Mouse (Mus musculus): ENCODE measurements around the gene Pdss2. TPM values are rescaled to one million over a fixed set of nuclear protein-coding genes. Genes with fewer than 3 reads are reported as not detected.

Pdss2 gene
- polyA plus RNA-seq, 1 experiment from 2014 or later: 4.4 TPM

DNA sequence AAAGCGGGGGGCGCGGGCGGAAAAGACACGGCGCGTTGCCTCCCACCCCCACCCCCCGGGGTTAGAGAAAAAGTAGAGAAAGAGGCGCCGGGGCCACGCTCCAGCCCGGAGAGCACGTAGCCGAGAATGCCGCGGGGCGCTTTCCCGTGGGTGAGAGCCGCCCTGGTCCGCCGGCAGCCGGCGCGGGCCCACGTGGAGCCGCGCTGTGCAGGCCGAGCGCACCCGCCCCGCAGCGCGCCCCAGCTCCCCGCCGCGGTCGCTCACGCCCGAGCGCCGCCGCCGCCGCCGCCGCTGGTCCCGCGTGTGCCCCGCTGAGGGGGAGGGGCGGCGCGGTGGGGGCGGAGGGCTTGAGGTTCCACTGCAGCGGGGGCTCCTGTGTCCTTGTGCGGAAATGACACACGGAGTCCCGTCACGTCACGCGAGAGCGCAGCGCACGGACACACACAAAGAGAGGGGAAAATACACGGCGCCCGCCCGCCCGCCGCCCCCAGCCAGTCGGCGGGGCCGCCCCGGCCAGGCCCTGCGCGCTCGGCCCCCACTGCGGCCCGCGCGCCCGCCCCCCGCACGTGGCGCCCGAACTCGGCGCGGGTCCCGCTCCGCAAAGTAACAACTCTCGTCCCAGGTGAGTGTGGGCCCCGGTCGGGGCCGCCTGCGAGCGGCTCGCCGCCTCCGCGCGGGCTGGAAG lies 257.6 kb downstream of the Pdss2 start, which contains the start of gene Bend3:
Gene Bend3, plus strand, starts transcription at position 81 of the 685 bp plus-strand sequence.
- Histone ChIP-seq H3K4me3 (ENCODE audit: inconsistent target) (peak within 1 kb of the TSS; percentile 33), H3K79me2 (ENCODE audit: inconsistent target) (no peaks in the 10 kb centered on the region; the same call in 1 of the 2 replicates), H3K27ac (no peak within 1 kb of the TSS), H3K36me3 (ENCODE audit: inconsistent target) (no peaks in the 10 kb centered on the region)
- 1% methylated on average over 79 of the region's 101 CpGs for WGBS (ENCODE audit: missing documents)

- Histone ChIP-seq H3K27ac (peak overlapping the region; percentile 35; the same call in 1 of the 2 replicates), H3K79me2 (ENCODE audit: inconsistent target) (no peaks in the 10 kb centered on the region; the same call in 1 of the 2 replicates), H3K4me3 (ENCODE audit: inconsistent target) (peak overlapping the region; percentile 37), H3K36me3 (ENCODE audit: inconsistent target) (no peaks in the 10 kb centered on the region)
- 0% methylated on average over 60 of the region's 103 CpGs for WGBS (ENCODE audit: missing documents)
Observed at GRCm38 (mm10) chr10:43479436-43480157, 258.3 kb downstream of the Pdss2 start.

- H3K36me3 ChIP-seq (ENCODE audit: inconsistent target): no peaks in the 10 kb centered on the region
- H3K79me2 ChIP-seq (ENCODE audit: inconsistent target): no peaks in the 10 kb centered on the region; the same call in 1 of the 2 replicates
- WGBS (ENCODE audit: missing documents): 36% methylated on average over 13 of the region's 13 CpGs
- peak overlapping the region; percentile 37 for H3K4me3 ChIP-seq (ENCODE audit: inconsistent target)
- H3K27ac ChIP-seq: peak overlapping the region; percentile 35; the same call in 1 of the 2 replicates
Observed at GRCm38 (mm10) chr10:43480227-43480849, 259.1 kb downstream of the Pdss2 start.

DNA sequence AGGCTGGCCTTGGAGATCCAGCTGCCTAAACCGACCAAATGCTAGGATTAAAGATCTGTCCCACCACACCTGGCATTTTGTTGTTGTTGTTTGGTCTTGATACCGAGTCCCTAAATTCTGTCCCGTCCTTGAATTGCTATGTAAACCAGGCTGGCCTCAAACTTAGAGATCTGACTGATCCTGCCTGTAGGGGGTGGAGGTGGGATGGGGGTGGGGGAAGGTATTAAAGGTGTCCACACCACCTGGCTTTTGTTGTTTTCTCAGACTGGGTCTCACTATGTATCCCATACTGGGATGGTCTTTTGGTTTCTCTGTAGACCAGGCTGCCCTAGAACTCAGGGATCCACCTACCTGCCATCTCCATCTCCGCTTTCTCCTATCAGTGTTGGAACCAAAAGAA lies 259.9 kb downstream of the Pdss2 start:
- H3K27ac ChIP-seq: no peak overlapping the region
- H3K79me2 ChIP-seq (ENCODE audit: inconsistent target): no peaks in the 10 kb centered on the region; the same call in 1 of the 2 replicates
- 93% methylated on average over 4 of the region's 4 CpGs for WGBS (ENCODE audit: missing documents)

DNA sequence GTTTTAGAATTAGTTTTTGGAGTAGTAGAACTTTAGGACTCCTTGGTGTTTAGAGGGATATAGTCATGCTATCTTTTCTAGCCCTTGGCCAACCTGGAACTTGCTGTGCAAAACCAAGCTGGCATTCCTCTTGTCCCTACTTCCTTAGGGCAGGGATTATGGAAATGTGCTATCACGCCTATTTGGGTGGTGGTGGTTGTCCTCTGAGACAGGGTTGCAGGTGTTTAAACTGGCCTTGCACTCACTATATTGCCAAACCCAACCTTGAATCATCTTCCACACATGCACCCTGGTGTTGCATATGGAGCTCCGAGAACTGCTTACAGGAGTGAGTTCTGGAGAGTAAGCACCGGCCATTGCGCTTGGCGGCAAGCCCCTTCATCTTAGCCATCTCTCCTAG lies 260.7 kb downstream of the Pdss2 start:
- Histone ChIP-seq H3K4me3 (ENCODE audit: inconsistent target) (no peak overlapping the region), H3K27ac (no peak overlapping the region), H3K79me2 (ENCODE audit: inconsistent target) (no peaks in the 10 kb centered on the region; the same call in 1 of the 2 replicates), H3K36me3 (ENCODE audit: inconsistent target) (no peaks in the 10 kb centered on the region)
- WGBS (ENCODE audit: missing documents): 91% methylated on average over 5 of the region's 5 CpGs

More for the DNA sequence above, 259.9 kb downstream of the Pdss2 start:
- H3K36me3 ChIP-seq (ENCODE audit: inconsistent target): no peaks in the 10 kb centered on the region
- H3K4me3 ChIP-seq (ENCODE audit: inconsistent target): no peak overlapping the region

- H3K27ac ChIP-seq: no peak overlapping the region
- H3K36me3 ChIP-seq (ENCODE audit: inconsistent target): no peaks in the 10 kb centered on the region
- no peak overlapping the region for H3K4me3 ChIP-seq (ENCODE audit: inconsistent target)
- 92% methylated on average over 9 of the region's 9 CpGs for WGBS (ENCODE audit: missing documents)
- H3K79me2 ChIP-seq (ENCODE audit: inconsistent target): no peaks in the 10 kb centered on the region; the same call in 1 of the 2 replicates
Observed at GRCm38 (mm10) chr10:43483426-43483995, 262.2 kb downstream of the Pdss2 start.

DNA sequence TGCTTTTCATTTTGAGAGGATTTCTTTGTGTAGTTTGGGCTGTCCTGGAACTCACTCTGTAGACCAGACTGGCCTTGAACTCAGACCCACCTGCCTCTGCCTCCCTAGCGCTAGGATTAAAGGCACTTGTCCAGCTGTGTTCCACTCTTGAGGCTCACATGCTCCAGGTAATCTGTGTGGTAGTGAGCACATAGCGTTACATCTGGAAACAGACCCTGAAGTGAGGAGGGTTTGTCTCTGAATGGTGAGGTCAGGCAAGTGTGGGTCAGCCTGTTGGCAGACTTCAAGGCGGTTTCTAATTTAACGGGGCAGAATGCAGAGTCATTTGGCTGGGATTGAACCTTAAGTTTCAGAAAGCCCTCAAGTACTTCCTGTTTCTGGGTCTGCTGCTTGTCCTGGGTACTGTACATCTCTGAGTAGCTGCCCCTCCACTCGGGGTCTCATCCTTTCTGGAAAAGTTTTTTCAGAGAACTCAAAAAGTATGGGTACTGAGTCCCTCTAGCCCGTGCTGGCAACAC lies 264.5 kb downstream of the Pdss2 start:
- Histone ChIP-seq H3K27ac (no peak overlapping the region), H3K4me3 (ENCODE audit: inconsistent target) (no peak overlapping the region), H3K79me2 (ENCODE audit: inconsistent target) (no peaks in the 10 kb centered on the region; the same call in 1 of the 2 replicates), H3K36me3 (ENCODE audit: inconsistent target) (no peaks in the 10 kb centered on the region)
- 65% methylated on average over 6 of the region's 6 CpGs for WGBS (ENCODE audit: missing documents)

- 96% methylated on average over 3 of the region's 3 CpGs for WGBS (ENCODE audit: missing documents)
- Histone ChIP-seq H3K36me3 (ENCODE audit: inconsistent target) (no peaks in the 10 kb centered on the region), H3K27ac (no peak overlapping the region), H3K4me3 (ENCODE audit: inconsistent target) (no peak overlapping the region), H3K79me2 (ENCODE audit: inconsistent target) (no peaks in the 10 kb centered on the region; the same call in 1 of the 2 replicates)
Observed at GRCm38 (mm10) chr10:43487441-43488010, 266.2 kb downstream of the Pdss2 start.

- Histone ChIP-seq H3K36me3 (ENCODE audit: inconsistent target) (no peaks in the 10 kb centered on the region), H3K4me3 (ENCODE audit: inconsistent target) (no peak overlapping the region), H3K79me2 (ENCODE audit: inconsistent target) (no peaks in the 10 kb centered on the region), H3K27ac (no peak overlapping the region)
- WGBS (ENCODE audit: missing documents): 91% methylated on average over 4 of the region's 4 CpGs
Observed at GRCm38 (mm10) chr10:43488258-43488657, 267.0 kb downstream of the Pdss2 start.

GRCm38 (mm10) chr10:43489139-43489538 lies 267.9 kb downstream of the Pdss2 start:
- Histone ChIP-seq H3K27ac (no peak overlapping the region), H3K4me3 (ENCODE audit: inconsistent target) (no peak overlapping the region), H3K79me2 (ENCODE audit: inconsistent target) (no peaks in the 10 kb centered on the region), H3K36me3 (ENCODE audit: inconsistent target) (no peaks in the 10 kb centered on the region)
- whole genome bisulfite sequencing (ENCODE audit: missing documents): 94% methylated on average over 7 of the region's 7 CpGs

DNA sequence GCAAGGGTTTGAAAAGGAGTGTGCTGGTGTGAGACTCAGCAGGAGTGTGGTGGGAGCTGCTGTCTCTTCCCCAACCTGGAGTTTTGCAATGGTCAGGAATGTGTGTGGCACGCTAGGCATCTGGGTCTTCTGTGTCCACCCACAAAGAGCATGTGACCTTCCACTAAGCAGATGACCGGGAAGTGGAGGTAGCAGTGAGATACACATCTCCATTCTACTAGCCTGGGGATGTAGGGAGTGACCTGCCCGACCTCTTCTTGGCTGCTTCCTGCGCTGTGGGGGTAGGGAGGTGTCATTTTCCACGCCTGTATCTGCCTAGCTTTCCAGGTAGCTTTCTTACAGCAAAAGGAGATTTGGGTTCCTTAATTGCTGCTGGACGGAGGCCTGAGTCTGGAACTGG lies 268.3 kb downstream of the Pdss2 start:
- Histone ChIP-seq H3K79me2 (ENCODE audit: inconsistent target) (no peaks in the 10 kb centered on the region), H3K4me3 (ENCODE audit: inconsistent target) (no peak overlapping the region), H3K27ac (no peak overlapping the region), H3K36me3 (ENCODE audit: inconsistent target) (no peaks in the 10 kb centered on the region)
- WGBS (ENCODE audit: missing documents): 57% methylated on average over 6 of the region's 6 CpGs

GRCm38 (mm10) chr10:43490034-43490433 lies 268.7 kb downstream of the Pdss2 start:
- WGBS (ENCODE audit: missing documents): 76% methylated on average over 7 of the region's 8 CpGs
- Histone ChIP-seq H3K79me2 (ENCODE audit: inconsistent target) (no peaks in the 10 kb centered on the region), H3K4me3 (ENCODE audit: inconsistent target) (no peak overlapping the region), H3K27ac (no peak overlapping the region), H3K36me3 (ENCODE audit: inconsistent target) (no peaks in the 10 kb centered on the region)

DNA sequence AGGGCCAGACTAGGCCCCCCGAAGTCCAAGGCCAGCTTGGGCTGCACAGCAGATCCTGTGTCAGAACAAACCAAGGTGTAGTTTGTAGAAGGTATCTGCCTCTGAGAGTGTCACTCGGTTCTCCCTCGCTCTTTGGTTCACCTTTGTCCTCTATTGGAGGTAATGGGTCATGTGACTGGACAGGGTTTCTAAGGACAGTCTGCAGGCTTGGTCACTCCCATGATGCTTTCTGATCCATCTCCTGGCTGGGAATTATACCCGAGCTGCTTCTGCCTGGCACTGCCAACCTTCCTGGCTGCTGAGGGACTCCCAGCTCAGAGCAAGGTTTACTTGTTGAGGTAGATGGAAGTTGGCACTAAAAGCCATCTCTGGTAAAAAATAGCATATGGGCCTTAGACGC lies 269.6 kb downstream of the Pdss2 start:
- Histone ChIP-seq H3K36me3 (ENCODE audit: inconsistent target) (no peaks in the 10 kb centered on the region), H3K4me3 (ENCODE audit: inconsistent target) (no peak overlapping the region), H3K27ac (no peak overlapping the region), H3K79me2 (ENCODE audit: inconsistent target) (no peaks in the 10 kb centered on the region)
- 90% methylated on average over 5 of the region's 5 CpGs for WGBS (ENCODE audit: missing documents)

DNA sequence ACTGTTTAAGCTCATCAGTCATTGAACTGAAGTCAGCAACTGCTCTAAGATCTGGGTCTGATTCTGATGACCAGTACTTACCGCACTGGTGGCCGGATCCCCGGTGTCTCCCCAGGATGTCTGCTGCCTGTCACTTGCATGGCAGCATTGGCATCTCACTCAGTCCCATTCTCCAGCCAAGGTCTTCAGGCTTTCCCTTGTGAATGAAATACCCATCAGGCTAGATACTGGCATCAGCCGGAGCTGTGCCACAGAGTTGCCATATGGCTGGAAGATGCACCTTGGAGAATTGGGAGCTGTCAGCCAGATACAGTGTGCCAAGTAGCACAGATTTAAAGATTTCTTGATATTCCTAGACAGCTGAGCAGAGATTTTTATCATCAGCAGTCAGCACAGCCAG lies 281.3 kb downstream of the Pdss2 start:
- H3K27ac ChIP-seq: no peak overlapping the region
- H3K79me2 ChIP-seq (ENCODE audit: inconsistent target): no peaks in the 10 kb centered on the region
- WGBS (ENCODE audit: missing documents): 100% methylated on average over 4 of the region's 4 CpGs
- no peaks in the 10 kb centered on the region for H3K36me3 ChIP-seq (ENCODE audit: inconsistent target)
- H3K4me3 ChIP-seq (ENCODE audit: inconsistent target): no peak overlapping the region

Data from macrophage (primary cell).